Mouse (Mus musculus): ENCODE measurements around the gene Dnah8. TPM values are rescaled to one million over a fixed set of nuclear protein-coding genes. Genes with fewer than 3 reads are reported as not detected.

Gene Dnah8
- polyA plus RNA-seq, 1 experiment from 2014 or later: 2.0 TPM

DNA sequence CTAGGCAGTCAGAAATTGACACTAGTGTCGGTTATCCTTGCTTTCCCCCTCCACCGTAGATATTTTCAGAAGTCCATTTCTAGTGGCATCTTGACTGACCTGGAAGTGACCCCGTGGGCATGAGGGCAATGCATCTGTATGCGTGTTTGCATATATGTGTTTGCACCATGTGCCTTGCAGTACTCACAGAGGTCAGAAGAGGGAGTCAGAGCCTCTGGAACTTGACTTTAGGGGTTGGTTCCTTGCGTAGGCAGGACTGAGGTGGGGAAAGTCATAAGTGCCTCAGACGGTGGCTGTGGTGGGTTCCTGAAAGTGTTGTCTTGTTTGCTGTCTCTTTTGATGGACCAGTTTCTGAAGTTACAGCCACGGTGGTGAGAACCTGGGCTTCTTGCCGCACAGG, 110.6 kb downstream of the Dnah8 start:
- Histone ChIP-seq H3K27ac (ENCODE audit: low read length) (no peak overlapping the region), H3K27me3 (ENCODE audit: control insufficient read depth, insufficient read depth, low read length) (no peaks in the 10 kb centered on the region), H3K4me2 (replicated peaks; ENCODE audit: low read depth, low read length) (no peak overlapping the region), H3K9me3 (ENCODE audit: control insufficient read depth, low read depth, low read length) (no peaks in the 10 kb centered on the region), H3K9ac (replicated peaks; ENCODE audit: low read depth, low read length) (no peak overlapping the region), H3K36me3 (ENCODE audit: control insufficient read depth, insufficient read depth, low read length) (no peaks in the 10 kb centered on the region), H3K4me1 (ENCODE audit: control insufficient read depth, insufficient read depth, low read length) (no peaks in the 10 kb centered on the region), H3K4me3 (ENCODE audit: low read depth, low read length) (no peak overlapping the region)
- ATAC-seq (ENCODE audit: insufficient number of reproducible peaks, insufficient read depth, low FRiP score, low read depth): no peak
- 81% methylated on average over 8 of the region's 8 CpGs for WGBS

DNA sequence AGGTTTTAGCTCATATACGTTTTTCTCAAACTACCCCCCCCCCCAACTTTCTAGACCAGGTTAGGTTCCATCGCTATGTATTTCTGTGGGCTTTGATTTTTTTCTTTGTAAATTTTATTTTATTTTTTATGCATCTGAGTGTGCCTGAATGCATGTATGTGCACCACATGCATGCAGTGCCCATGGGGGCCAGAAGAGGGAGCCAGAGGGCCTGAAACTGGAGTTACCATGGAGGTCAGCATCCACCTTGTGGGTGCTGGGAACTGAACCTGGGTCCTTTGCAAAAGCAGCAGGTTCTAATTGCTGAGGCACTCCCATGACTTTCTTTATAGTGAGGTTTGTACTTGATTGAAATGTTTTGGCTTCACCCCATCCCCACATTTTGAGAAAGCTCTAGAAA, 111.3 kb downstream of the Dnah8 start:
- no peaks in the 10 kb centered on the region for H3K27me3 ChIP-seq (ENCODE audit: control insufficient read depth, insufficient read depth, low read length)
- no peak overlapping the region for H3K27ac ChIP-seq (ENCODE audit: low read length)
- no peaks in the 10 kb centered on the region for H3K9me3 ChIP-seq (ENCODE audit: control insufficient read depth, low read depth, low read length)
- no peak for ATAC-seq (ENCODE audit: insufficient number of reproducible peaks, insufficient read depth, low FRiP score, low read depth)
- H3K36me3 ChIP-seq (ENCODE audit: control insufficient read depth, insufficient read depth, low read length): no peaks in the 10 kb centered on the region
- WGBS: 89% methylated on average over 2 of the region's 2 CpGs
- no peak overlapping the region for H3K4me2 ChIP-seq (replicated peaks; ENCODE audit: low read depth, low read length)
- no peak overlapping the region for H3K4me3 ChIP-seq (ENCODE audit: low read depth, low read length)
- no peaks in the 10 kb centered on the region for H3K4me1 ChIP-seq (ENCODE audit: control insufficient read depth, insufficient read depth, low read length)
- no peak overlapping the region for H3K9ac ChIP-seq (replicated peaks; ENCODE audit: low read depth, low read length)

DNA sequence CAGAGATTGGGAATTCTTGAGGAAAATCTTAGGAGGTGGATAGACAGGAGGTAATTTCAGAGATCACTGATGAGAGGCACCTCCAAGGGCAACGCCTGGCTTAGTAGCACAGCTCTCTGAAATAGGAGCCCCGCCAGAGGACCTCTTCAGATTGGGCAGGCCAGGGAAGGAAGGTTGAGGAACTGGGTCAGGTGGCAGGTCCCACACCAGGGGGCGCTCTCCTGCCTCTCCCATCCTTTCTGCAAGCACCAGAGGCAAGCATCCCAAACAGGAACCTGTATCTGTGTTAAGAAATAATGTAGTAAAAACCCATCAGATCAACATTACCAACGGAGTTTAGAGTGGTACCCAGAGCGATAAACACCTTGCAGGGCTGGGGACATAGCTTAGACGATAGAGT, 113.6 kb downstream of the Dnah8 start:
- H3K4me1 ChIP-seq (ENCODE audit: control insufficient read depth, insufficient read depth, low read length): no peaks in the 10 kb centered on the region
- H3K4me3 ChIP-seq (ENCODE audit: low read depth, low read length): no peak overlapping the region
- WGBS: 46% methylated on average over 6 of the region's 6 CpGs
- H3K27me3 ChIP-seq (ENCODE audit: control insufficient read depth, insufficient read depth, low read length): no peaks in the 10 kb centered on the region
- ATAC-seq (ENCODE audit: insufficient number of reproducible peaks, insufficient read depth, low FRiP score, low read depth): no peak
- no peaks in the 10 kb centered on the region for H3K9me3 ChIP-seq (ENCODE audit: control insufficient read depth, low read depth, low read length)
- H3K9ac ChIP-seq (replicated peaks; ENCODE audit: low read depth, low read length): no peak overlapping the region
- no peak overlapping the region for H3K4me2 ChIP-seq (replicated peaks; ENCODE audit: low read depth, low read length)
- no peak overlapping the region for H3K27ac ChIP-seq (ENCODE audit: low read length)
- H3K36me3 ChIP-seq (ENCODE audit: control insufficient read depth, insufficient read depth, low read length): no peaks in the 10 kb centered on the region

DNA sequence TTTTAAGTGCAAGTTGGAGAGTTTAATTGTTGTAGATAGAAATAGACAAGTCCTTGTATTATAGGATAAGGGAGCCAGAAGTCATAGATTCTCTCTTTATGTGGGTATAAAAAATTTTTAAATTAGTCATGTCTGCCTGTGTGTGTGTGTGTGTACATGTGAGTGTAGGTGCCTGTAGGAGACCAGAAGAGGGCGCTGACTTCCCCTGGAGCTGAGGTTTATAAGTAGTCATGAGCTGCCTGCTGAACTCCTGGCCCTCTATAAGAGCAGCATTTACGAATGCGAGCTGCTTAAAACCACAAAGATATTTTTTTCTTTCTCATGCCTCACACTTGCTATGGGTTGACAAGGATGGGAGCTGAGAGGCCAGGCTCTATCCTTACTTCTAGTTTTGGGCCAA, 115.6 kb downstream of the Dnah8 start:
- H3K4me1 ChIP-seq (ENCODE audit: control insufficient read depth, insufficient read depth, low read length): no peaks in the 10 kb centered on the region
- no peak overlapping the region for H3K9ac ChIP-seq (replicated peaks; ENCODE audit: low read depth, low read length)
- H3K9me3 ChIP-seq (ENCODE audit: control insufficient read depth, low read depth, low read length): no peaks in the 10 kb centered on the region
- H3K27ac ChIP-seq (ENCODE audit: low read length): no peak overlapping the region
- WGBS: 88% methylated on average over 3 of the region's 3 CpGs
- no peak for ATAC-seq (ENCODE audit: insufficient number of reproducible peaks, insufficient read depth, low FRiP score, low read depth)
- H3K4me3 ChIP-seq (ENCODE audit: low read depth, low read length): no peak overlapping the region
- no peaks in the 10 kb centered on the region for H3K36me3 ChIP-seq (ENCODE audit: control insufficient read depth, insufficient read depth, low read length)
- H3K4me2 ChIP-seq (replicated peaks; ENCODE audit: low read depth, low read length): no peak overlapping the region
- no peaks in the 10 kb centered on the region for H3K27me3 ChIP-seq (ENCODE audit: control insufficient read depth, insufficient read depth, low read length)

DNA sequence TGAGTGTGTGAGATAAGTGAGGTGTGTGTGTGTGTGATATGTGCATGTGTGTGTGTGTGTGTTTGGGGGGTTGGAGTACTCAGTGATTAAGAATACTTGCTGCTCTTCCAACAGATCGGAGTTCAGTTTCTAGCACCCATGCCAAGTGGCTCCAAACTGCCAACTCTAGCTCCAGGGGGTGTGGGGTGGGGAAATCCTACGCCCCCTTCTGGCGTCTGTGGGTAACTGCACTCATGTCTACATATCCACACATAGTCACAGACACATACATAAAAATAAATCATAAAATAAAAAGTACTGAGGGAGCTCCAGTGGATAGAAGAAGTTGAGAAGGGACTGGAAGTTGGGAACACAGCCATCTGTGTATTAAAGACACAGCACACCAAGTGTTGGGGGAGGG, 119.8 kb downstream of the Dnah8 start:
- WGBS: 86% methylated on average over 3 of the region's 3 CpGs
- H3K9me3 ChIP-seq (ENCODE audit: control insufficient read depth, low read depth, low read length): no peaks in the 10 kb centered on the region
- no peaks in the 10 kb centered on the region for H3K36me3 ChIP-seq (ENCODE audit: control insufficient read depth, insufficient read depth, low read length)
- no peak overlapping the region for H3K9ac ChIP-seq (replicated peaks; ENCODE audit: low read depth, low read length)
- H3K27ac ChIP-seq (ENCODE audit: low read length): no peak overlapping the region
- H3K4me1 ChIP-seq (ENCODE audit: control insufficient read depth, insufficient read depth, low read length): no peaks in the 10 kb centered on the region
- no peaks in the 10 kb centered on the region for H3K27me3 ChIP-seq (ENCODE audit: control insufficient read depth, insufficient read depth, low read length)
- ATAC-seq (ENCODE audit: insufficient number of reproducible peaks, insufficient read depth, low FRiP score, low read depth): no peak
- no peak overlapping the region for H3K4me2 ChIP-seq (replicated peaks; ENCODE audit: low read depth, low read length)
- H3K4me3 ChIP-seq (ENCODE audit: low read depth, low read length): no peak overlapping the region

DNA sequence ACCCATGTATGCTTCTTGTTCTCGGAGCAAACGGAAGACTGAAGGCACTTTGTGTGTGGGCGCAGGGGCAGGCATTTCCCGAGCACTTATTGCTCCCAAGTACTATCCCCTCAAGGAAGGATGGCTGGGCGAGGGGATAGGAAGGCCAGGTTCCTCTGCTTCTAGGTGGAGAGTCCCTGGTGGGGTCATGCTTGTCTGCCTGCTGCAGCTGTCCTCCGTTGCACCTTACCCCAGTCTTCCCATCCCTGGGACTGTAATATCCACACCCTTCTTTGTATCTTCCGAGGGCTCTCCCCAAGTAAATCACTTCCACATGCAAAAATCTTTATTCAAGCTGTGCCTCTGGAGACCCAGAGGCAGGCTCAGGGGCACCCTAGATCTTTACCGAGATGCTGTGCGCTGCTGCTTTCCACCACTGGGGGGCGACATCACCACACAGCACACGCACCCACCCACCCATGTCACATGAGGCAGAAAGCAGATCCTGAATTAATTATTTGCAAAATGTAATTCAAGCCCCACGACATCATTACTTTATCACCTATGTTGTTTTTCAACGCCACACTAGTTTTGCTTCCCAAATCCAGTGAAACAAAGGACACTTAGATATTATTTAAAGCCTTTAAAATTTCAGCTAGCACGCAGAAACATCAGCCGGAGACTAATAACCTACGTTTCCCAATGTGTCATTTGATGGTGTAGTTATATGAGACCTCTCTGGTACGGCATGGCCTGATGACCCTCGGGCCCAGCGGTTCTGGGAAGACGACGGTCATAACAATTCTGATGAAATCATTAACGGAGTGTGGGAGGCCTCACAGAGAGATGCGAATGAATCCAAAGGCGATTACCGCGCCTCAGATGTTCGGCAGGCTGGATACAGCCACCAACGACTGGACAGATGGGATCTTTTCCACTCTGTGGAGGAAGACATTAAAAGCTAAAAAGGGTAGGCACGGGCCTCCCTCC, 122.2 kb downstream of the Dnah8 start:
- Histone ChIP-seq H3K36me3 (ENCODE audit: control insufficient read depth, insufficient read depth, low read length) (no peaks in the 10 kb centered on the region), H3K27me3 (ENCODE audit: control insufficient read depth, insufficient read depth, low read length) (no peaks in the 10 kb centered on the region), H3K4me3 (ENCODE audit: low read depth, low read length) (no peak overlapping the region), H3K9me3 (ENCODE audit: control insufficient read depth, low read depth, low read length) (no peaks in the 10 kb centered on the region), H3K4me1 (ENCODE audit: control insufficient read depth, insufficient read depth, low read length) (no peaks in the 10 kb centered on the region), H3K27ac (ENCODE audit: low read length) (no peak overlapping the region), H3K4me2 (replicated peaks; ENCODE audit: low read depth, low read length) (no peak overlapping the region), H3K9ac (replicated peaks; ENCODE audit: low read depth, low read length) (no peak overlapping the region)
- WGBS: 64% methylated on average over 29 of the region's 29 CpGs
- no peak for ATAC-seq (ENCODE audit: insufficient number of reproducible peaks, insufficient read depth, low FRiP score, low read depth)

DNA sequence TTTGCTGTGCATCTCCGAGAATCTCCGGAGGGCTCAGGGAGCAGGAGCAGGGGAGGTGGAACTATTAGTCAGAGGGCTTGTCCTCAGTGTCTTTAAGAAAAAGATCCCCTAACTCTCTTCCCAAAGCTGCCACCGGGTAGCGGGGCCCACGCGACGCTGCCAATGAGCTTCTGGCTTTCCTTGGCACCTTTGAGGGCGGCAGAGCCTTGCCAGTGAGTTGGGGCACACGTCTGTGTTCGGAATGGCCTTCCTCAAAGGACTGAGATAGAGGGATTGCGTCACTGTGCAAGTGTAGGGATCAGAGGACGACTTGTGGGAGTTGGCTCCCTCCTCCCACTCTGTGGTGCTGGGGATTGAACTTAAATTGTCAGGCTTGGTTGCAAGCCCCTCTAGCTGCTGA, 125.2 kb downstream of the Dnah8 start:
- H3K4me1 ChIP-seq (ENCODE audit: control insufficient read depth, insufficient read depth, low read length): no peaks in the 10 kb centered on the region
- H3K9me3 ChIP-seq (ENCODE audit: control insufficient read depth, low read depth, low read length): no peaks in the 10 kb centered on the region
- no peak overlapping the region for H3K4me2 ChIP-seq (replicated peaks; ENCODE audit: low read depth, low read length)
- H3K9ac ChIP-seq (replicated peaks; ENCODE audit: low read depth, low read length): no peak overlapping the region
- WGBS: 88% methylated on average over 12 of the region's 12 CpGs
- no peaks in the 10 kb centered on the region for H3K27me3 ChIP-seq (ENCODE audit: control insufficient read depth, insufficient read depth, low read length)
- no peak for ATAC-seq (ENCODE audit: insufficient number of reproducible peaks, insufficient read depth, low FRiP score, low read depth)
- H3K4me3 ChIP-seq (ENCODE audit: low read depth, low read length): no peak overlapping the region
- H3K36me3 ChIP-seq (ENCODE audit: control insufficient read depth, insufficient read depth, low read length): no peaks in the 10 kb centered on the region
- H3K27ac ChIP-seq (ENCODE audit: low read length): no peak overlapping the region

DNA sequence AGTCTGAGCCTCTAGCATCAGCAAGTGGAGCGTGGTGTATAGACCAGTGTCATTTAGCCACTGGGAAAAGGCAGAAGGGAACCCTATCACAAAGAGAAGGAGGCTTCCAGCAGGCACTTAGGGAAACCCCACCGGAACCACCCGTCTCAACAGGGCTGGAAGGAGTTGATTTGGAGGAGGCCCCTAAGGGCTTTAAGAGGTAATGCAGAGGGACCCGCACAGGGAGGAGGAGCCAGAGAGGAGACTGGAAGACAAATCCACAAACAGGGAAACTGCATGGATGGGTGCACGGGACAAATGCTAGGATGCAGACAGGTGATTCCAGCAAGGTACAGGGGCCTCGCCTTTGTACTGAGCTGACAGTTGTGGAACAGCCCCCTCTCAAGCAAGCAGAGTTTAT, 126.1 kb downstream of the Dnah8 start:
- Histone ChIP-seq H3K9ac (replicated peaks; ENCODE audit: low read depth, low read length) (no peak overlapping the region), H3K4me1 (ENCODE audit: control insufficient read depth, insufficient read depth, low read length) (no peaks in the 10 kb centered on the region), H3K4me3 (ENCODE audit: low read depth, low read length) (no peak overlapping the region), H3K4me2 (replicated peaks; ENCODE audit: low read depth, low read length) (no peak overlapping the region), H3K27ac (ENCODE audit: low read length) (no peak overlapping the region), H3K36me3 (ENCODE audit: control insufficient read depth, insufficient read depth, low read length) (no peaks in the 10 kb centered on the region), H3K9me3 (ENCODE audit: control insufficient read depth, low read depth, low read length) (no peaks in the 10 kb centered on the region), H3K27me3 (ENCODE audit: control insufficient read depth, insufficient read depth, low read length) (no peaks in the 10 kb centered on the region)
- WGBS: 42% methylated on average over 6 of the region's 6 CpGs
- no peak for ATAC-seq (ENCODE audit: insufficient number of reproducible peaks, insufficient read depth, low FRiP score, low read depth)

DNA sequence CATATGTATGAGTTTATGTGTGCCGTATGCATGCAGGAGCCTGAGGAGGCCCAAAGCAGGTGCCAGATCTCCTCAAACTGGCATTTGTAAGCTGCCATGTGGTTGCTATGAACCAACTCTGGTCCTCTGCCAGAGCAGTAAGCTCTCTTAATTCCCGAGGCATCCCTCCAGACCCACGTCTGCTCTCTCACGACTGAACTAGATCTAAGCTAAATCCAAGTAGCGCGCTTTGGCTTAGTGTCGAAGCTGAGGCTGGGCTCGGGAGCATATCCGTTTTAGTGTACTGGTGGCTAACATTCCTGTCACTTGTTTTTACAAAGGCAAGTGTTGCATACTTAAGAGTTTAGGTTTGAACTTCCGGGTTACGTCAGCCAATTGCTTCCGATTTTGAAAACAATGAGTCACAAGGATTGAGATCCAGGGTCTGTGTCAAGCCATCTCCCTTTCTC, 128.2 kb downstream of the Dnah8 start:
- H3K4me2 ChIP-seq (replicated peaks; ENCODE audit: low read depth, low read length): no peak overlapping the region
- no peak for ATAC-seq (ENCODE audit: insufficient number of reproducible peaks, insufficient read depth, low FRiP score, low read depth)
- WGBS: 73% methylated on average over 12 of the region's 12 CpGs
- no peaks in the 10 kb centered on the region for H3K27me3 ChIP-seq (ENCODE audit: control insufficient read depth, insufficient read depth, low read length)
- no peak overlapping the region for H3K9ac ChIP-seq (replicated peaks; ENCODE audit: low read depth, low read length)
- no peaks in the 10 kb centered on the region for H3K9me3 ChIP-seq (ENCODE audit: control insufficient read depth, low read depth, low read length)
- H3K4me1 ChIP-seq (ENCODE audit: control insufficient read depth, insufficient read depth, low read length): no peaks in the 10 kb centered on the region
- H3K27ac ChIP-seq (ENCODE audit: low read length): no peak overlapping the region
- H3K36me3 ChIP-seq (ENCODE audit: control insufficient read depth, insufficient read depth, low read length): no peaks in the 10 kb centered on the region
- H3K4me3 ChIP-seq (ENCODE audit: low read depth, low read length): no peak overlapping the region
